Mouse (Mus musculus) heart, adult 2 months (tissue): ENCODE data around the gene Adgrf5.

ENCODE experiments used
- CTCF ChIP-seq: fragments of 200-600 bp; IDR thresholded peaks from 2 replicates; pipeline ENCODE4 v1.8.1; 2022; ENCODE audit warnings: antibody characterized with exemption, mild to moderate bottlenecking, moderate library complexity
- EP300 ChIP-seq: fragments of 200-500 bp; IDR thresholded peaks from 2 replicates; pipeline ENCODE4 v1.6.1; 2011; ENCODE audit warnings: low read depth, low read length, control low read depth; ENCODE audit not compliant: insufficient read depth
- POLR2A ChIP-seq: fragments of 200-500 bp; IDR thresholded peaks from 2 replicates; pipeline ENCODE4 v1.6.1; 2011; ENCODE audit warnings: mild to moderate bottlenecking, low read depth, low read length, control low read depth; ENCODE audit not compliant: insufficient read depth

DNA sequence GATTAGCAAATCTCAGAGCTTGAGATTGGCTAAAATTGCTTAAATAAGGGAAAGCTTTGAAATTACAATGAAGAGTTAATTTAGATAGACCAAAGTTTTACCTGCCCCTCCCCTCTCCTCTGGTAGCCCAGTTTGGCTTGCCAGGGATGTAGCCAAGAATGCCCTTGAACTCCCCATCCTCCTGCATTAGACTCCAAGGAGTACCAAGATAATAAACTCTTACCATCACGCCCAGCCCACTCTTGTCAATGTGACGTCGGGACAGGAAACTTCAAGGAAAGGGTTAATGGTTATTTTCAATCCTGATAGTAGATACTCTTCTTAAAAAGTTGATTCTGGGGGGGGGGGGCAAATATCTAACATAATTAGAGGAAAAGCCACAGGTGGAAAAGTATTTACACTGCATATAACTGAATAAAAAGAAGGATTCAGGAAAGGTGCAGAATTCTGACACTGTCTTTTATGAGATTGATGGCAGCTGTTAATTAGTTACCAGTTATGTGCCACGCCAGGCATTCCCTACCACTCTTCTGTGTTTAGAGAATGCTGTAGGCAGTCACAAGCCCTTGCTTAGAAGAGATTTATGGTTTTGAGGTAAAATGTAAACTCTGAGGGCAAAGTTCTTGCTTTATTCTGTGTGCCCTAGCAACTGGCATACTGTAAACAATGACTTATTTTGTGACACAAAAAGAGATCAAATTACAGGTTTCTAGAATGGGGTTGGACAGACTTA lies 143.8 kb downstream of the Adgrf5 start:
- no peak for TF ChIP-seq EP300
- no peak for TF ChIP-seq CTCF
- TF ChIP-seq POLR2A: no peak
